Mouse (Mus musculus) MEL (cell line): Measurements from ENCODE around the gene Corin. TPM values are rescaled to one million over a fixed set of nuclear protein-coding genes. Genes with fewer than 3 reads are reported as not detected.
A peak's percentile ranks its signal among the peaks of the same experiment; 100 is the strongest.

ENCODE experiments used
- DNase-seq: peaks from one replicate; pipeline ENCODE4 v3.0.0; 2011; ENCODE audit warnings: low read depth, low spot score
- H3K27ac ChIP-seq: 2 replicates; pipeline ENCODE4 v1.5.1; 2012; ENCODE audit warnings: low read depth, mild to moderate bottlenecking, control low read depth, low read length, moderate library complexity; ENCODE audit not compliant: control insufficient read depth
- H3K27me3 ChIP-seq, 2 experiments: fragments of 150-350 bp in 1 of 2; sonication (generic) in 1 of 2; 2 replicates each; pipeline ENCODE4 v1.6.1; 2012; ENCODE audit warnings: low read length in 2 of 2, mild to moderate bottlenecking in 2 of 2, improper control_type of control experiment in 1 of 2, moderate library complexity in 1 of 2; ENCODE audit not compliant: insufficient read depth in 2 of 2, control insufficient read depth in 1 of 2
- H3K36me3 ChIP-seq, 2 experiments: 2 replicates each; pipeline ENCODE4 v1.6.1; 2012 to 2014; ENCODE audit warnings: low read length in 2 of 2, improper control_type of control experiment in 1 of 2, inconsistent platforms in 1 of 2, mild to moderate bottlenecking in 1 of 2; ENCODE audit not compliant: insufficient read depth in 2 of 2, control insufficient read depth in 1 of 2
- H3K4me1 ChIP-seq, 2 experiments: fragments of 150-350 bp in 1 of 2; sonication (generic) in 1 of 2; 2 replicates each; pipeline ENCODE4 v1.6.1; 2012; ENCODE audit warnings: low read length in 2 of 2, improper control_type of control experiment in 1 of 2, mild to moderate bottlenecking in 1 of 2; ENCODE audit not compliant: insufficient read depth in 2 of 2, control insufficient read depth in 1 of 2
- H3K4me3 ChIP-seq, 2 experiments: fragments of 150-350 bp in 1 of 2; sonication (generic) in 1 of 2; 2 replicates each; pipeline ENCODE4 v1.5.1; 2012; ENCODE audit warnings: low read depth in 2 of 2, low read length in 2 of 2, mild to moderate bottlenecking in 2 of 2, moderate library complexity in 2 of 2, control low read depth in 1 of 2, improper control_type of control experiment in 1 of 2; ENCODE audit not compliant: control insufficient read depth in 1 of 2, insufficient read depth in 1 of 2
- H3K79me2 ChIP-seq: 2 replicates; pipeline ENCODE4 v1.6.1; 2012; ENCODE audit warnings: mild to moderate bottlenecking, low read length, moderate library complexity; ENCODE audit not compliant: control insufficient read depth, poor library complexity, insufficient read depth
- H3K9ac ChIP-seq: 2 replicates; pipeline ENCODE4 v1.6.1; 2012; ENCODE audit warnings: low read depth, mild to moderate bottlenecking, control low read depth, low read length, moderate library complexity; ENCODE audit not compliant: control insufficient read depth, poor library complexity, severe bottlenecking
- H3K9me3 ChIP-seq: fragments of 150-350 bp; sonication (generic); replicated peaks from 2 replicates; pipeline ENCODE4 v1.6.1; 2012; ENCODE audit warnings: mild to moderate bottlenecking, low read length, improper control_type of control experiment, moderate library complexity; ENCODE audit not compliant: insufficient read depth
- CTCF ChIP-seq, 3 experiments: IDR thresholded peaks in 2 of 3; conservative IDR thresholded peaks in 1 of 3; 2 replicates each; pipeline ENCODE4 v1.5.1; 2011 to 2012; ENCODE audit warnings: low read length in 3 of 3, low read depth in 2 of 3, mild to moderate bottlenecking in 2 of 3, improper control_type of control experiment in 1 of 3, inconsistent platforms in 1 of 3, mixed read lengths in 1 of 3, moderate library complexity in 1 of 3; ENCODE audit not compliant: control insufficient read depth in 1 of 3, insufficient read depth in 1 of 3, poor library complexity in 1 of 3, severe bottlenecking in 1 of 3
- E2F4 ChIP-seq: IDR thresholded peaks from 2 replicates; pipeline ENCODE4 v1.6.1; 2011; ENCODE audit warnings: low read depth, low read length, improper control_type of control experiment, borderline replicate concordance
- EP300 ChIP-seq, 2 experiments: IDR thresholded peaks; 2 replicates each; pipeline ENCODE4 v1.6.1; 2011; ENCODE audit warnings: improper control_type of control experiment in 2 of 2, low read length in 2 of 2, low read depth in 1 of 2, mild to moderate bottlenecking in 1 of 2
- ETS1 ChIP-seq: IDR thresholded peaks from 2 replicates; pipeline ENCODE4 v1.6.1; 2012; ENCODE audit warnings: low read depth, mild to moderate bottlenecking, inconsistent platforms, low read length, improper control_type of control experiment, moderate library complexity
- GABPA ChIP-seq: IDR thresholded peaks from 2 replicates; pipeline ENCODE4 v1.6.1; 2012; ENCODE audit warnings: low read depth, mild to moderate bottlenecking, inconsistent platforms, low read length, improper control_type of control experiment, moderate library complexity
- MAFK ChIP-seq: IDR thresholded peaks from 2 replicates; pipeline ENCODE4 v1.6.1; 2011; ENCODE audit warnings: low read depth, mild to moderate bottlenecking, low read length, improper control_type of control experiment, borderline replicate concordance
- NELFE ChIP-seq: IDR thresholded peaks from 2 replicates; pipeline ENCODE4 v1.6.1; 2011; ENCODE audit warnings: low read depth, low read length, improper control_type of control experiment
- RAD21 ChIP-seq: IDR thresholded peaks from 2 replicates; pipeline ENCODE4 v1.6.1; 2011; ENCODE audit warnings: mild to moderate bottlenecking, low read depth, low read length, improper control_type of control experiment
- SMC3 ChIP-seq: IDR thresholded peaks from 2 replicates; pipeline ENCODE4 v1.6.1; 2011; ENCODE audit warnings: low read depth, low read length, improper control_type of control experiment
- TAL1 ChIP-seq: IDR thresholded peaks from 2 replicates; pipeline ENCODE4 v1.6.1; 2012; ENCODE audit warnings: mild to moderate bottlenecking, inconsistent platforms, low read length, moderate library complexity, mixed read lengths
- TCF12 ChIP-seq: IDR thresholded peaks from 2 replicates; pipeline ENCODE4 v1.6.1; 2014; ENCODE audit warnings: low read depth, mild to moderate bottlenecking, inconsistent platforms, low read length, improper control_type of control experiment, moderate library complexity
- USF2 ChIP-seq, 2 experiments: IDR thresholded peaks; 2 replicates each; pipeline ENCODE4 v1.6.1; 2011 to 2012; ENCODE audit warnings: improper control_type of control experiment in 2 of 2, low read length in 2 of 2, borderline replicate concordance in 1 of 2, inconsistent platforms in 1 of 2, low read depth in 1 of 2, mild to moderate bottlenecking in 1 of 2; ENCODE audit not compliant: insufficient read depth in 1 of 2
- ZC3H11A ChIP-seq: IDR thresholded peaks from 2 replicates; pipeline ENCODE4 v1.6.1; 2012; ENCODE audit warnings: low read depth, mild to moderate bottlenecking, inconsistent platforms, low read length, improper control_type of control experiment
- ZKSCAN1 ChIP-seq: IDR thresholded peaks from 2 replicates; pipeline ENCODE4 v1.6.1; 2012; ENCODE audit warnings: low read depth, mild to moderate bottlenecking, inconsistent platforms, low read length, improper control_type of control experiment, moderate library complexity
- polyA plus RNA-seq, 2 experiments: library from polyadenylated mRNA; stranded (reverse) in 1 of 2; unstranded in 1 of 2; fragments of >175 nt in 1 of 2; fragments of >200 nt in 1 of 2; gene quantifications; 2 replicates each; pipeline versions ENCODE4 v1.2.1 to v1.2.4; 2012; ENCODE audit warnings: low replicate concordance in 2 of 2, low read depth in 1 of 2; ENCODE audit not compliant: insufficient read length in 2 of 2, insufficient read depth in 1 of 2, missing spikeins in 1 of 2
- total RNA-seq: library from RNA; depleted of rRNA; stranded (reverse); fragments of 300-350 nt; gene quantifications from 2 replicates; pipeline ENCODE4 v1.2.3, GENCODE M21; 2012

Corin gene
- total and polyA plus RNA-seq, 3 experiments, result not detected

DNA sequence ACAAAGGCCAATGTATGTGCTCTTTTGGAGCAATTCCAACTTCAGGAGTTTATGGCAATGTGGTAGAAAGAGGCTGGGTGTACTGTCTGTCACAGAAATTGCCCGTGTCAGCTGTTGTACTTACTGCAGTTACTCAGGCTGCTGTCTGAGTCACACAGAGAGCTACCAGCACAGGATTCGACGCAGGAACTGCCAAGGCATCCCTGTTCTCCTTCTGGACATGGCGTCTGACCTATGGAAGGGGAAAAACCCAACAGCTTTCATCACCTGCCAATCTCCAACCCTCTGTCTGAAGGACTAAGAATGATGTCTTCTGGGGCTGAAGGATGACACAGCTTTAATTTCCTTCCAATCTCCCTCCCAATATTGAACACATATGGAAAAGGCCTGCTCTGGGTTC lies 150.5 kb downstream of the Corin start (continued):
- no peak for TF ChIP-seq SMC3

GRCm38 (mm10) chr5:72350081-72350758 lies 154.1 kb downstream of the Corin start:
- TF ChIP-seq CTCF (IDR thresholded peaks at IDR 0.05 in 2 of 3, conservative IDR thresholded peaks at IDR 0.05 in 1 of 3; ENCODE audit: control insufficient read depth in 1 of 3, insufficient read depth in 1 of 3, low read depth in 2 of 3, low read length in 3 of 3, poor library complexity in 1 of 3, severe bottlenecking in 1 of 3), result peak; percentile 49 to 87 (median 56)
- no peak for TF ChIP-seq MAFK
- TF ChIP-seq ZC3H11A, result peak; percentile 77
- TF ChIP-seq RAD21, result peak; percentile 93
- TF ChIP-seq SMC3, result peak; percentile 80
- peak; percentile 72 for DNase-seq
- H3K4me3 ChIP-seq, result no peak overlapping the region

DNA sequence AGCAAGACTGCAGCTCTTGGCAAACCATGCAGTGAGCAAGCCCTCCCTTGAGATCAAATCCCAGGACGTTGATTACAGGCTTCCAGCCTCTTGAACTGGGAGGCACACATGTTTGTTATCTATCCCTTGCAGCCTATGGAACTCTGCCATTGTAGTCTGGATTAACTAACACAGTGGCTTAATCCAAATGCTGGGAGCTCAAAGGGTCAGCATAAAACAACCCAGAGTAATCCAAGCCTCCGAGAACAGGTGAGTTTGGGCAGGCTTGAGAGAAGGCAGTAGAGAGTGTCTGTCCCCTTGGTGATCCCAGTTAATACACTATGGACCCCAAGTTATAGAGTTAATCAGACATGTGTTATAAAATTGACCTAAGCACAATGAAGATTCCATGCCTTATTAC lies 155.7 kb downstream of the Corin start:
- Histone ChIP-seq H3K27ac (no peak overlapping the region), H3K27me3 (no peaks in the 10 kb centered on the region; a peak in 1 of 4 replicates), H3K36me3 (no peaks in the 10 kb centered on the region), H3K79me2 (no peaks in the 10 kb centered on the region), H3K4me1 (no peaks in the 10 kb centered on the region), H3K9ac (no peak overlapping the region), H3K4me3 (no peak overlapping the region), H3K9me3 (no peaks in the 10 kb centered on the region)
- TF ChIP-seq ZKSCAN1 (no peak), EP300 (IDR thresholded peaks at IDR 0.05; ENCODE audit: low read depth in 1 of 2, low read length in 2 of 2) (no peak), USF2 (IDR thresholded peaks at IDR 0.05; ENCODE audit: borderline replicate concordance in 1 of 2, insufficient read depth in 1 of 2, low read depth in 1 of 2, low read length in 2 of 2) (no peak), TAL1 (no peak)
- DNase-seq, result no peak

More at GRCm38 (mm10) chr5:72350081-72350758, 154.1 kb downstream of the Corin start:
- H3K27me3 ChIP-seq, result no peaks in the 10 kb centered on the region; a peak in 2 of 4 replicates
- no peak overlapping the region for H3K27ac ChIP-seq
- no peaks in the 10 kb centered on the region for H3K36me3 ChIP-seq
- no peak overlapping the region for H3K9ac ChIP-seq
- H3K9me3 ChIP-seq, result no peaks in the 10 kb centered on the region
- no peaks in the 10 kb centered on the region for H3K79me2 ChIP-seq
- no peaks in the 10 kb centered on the region for H3K4me1 ChIP-seq

DNA sequence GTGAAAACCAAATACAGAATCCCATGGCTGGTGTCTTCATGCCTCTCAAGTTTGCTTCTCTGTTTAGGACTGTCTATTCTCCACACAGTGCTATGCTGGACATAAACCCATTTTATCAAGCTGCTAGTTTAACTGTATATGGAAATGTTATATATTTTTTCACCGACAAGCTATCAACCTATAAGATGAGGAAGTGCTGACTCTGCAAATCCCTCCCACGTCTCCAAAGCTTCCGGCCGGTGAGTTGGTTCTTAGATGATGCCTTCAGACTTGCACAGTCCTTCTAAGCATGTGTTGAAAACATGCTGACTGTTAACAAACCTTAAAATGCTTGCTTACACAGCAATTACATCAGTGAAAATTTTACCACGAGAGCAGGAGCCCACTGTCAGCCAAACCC lies 168.4 kb downstream of the Corin start:
- Histone ChIP-seq H3K27ac (no peak overlapping the region), H3K9ac (no peak overlapping the region), H3K4me3 (no peak overlapping the region), H3K9me3 (no peaks in the 10 kb centered on the region), H3K79me2 (no peaks in the 10 kb centered on the region), H3K27me3 (no peaks in the 10 kb centered on the region; a peak in 3 of 4 replicates), H3K4me1 (no peaks in the 10 kb centered on the region), H3K36me3 (no peaks in the 10 kb centered on the region)
- TF ChIP-seq NELFE (no peak), GABPA (no peak), TCF12 (no peak), E2F4 (no peak), ETS1 (no peak), ZKSCAN1 (no peak)
- DNase-seq, result no peak
